Mouse (Mus musculus): ENCODE results near the gene Olfr1417. TPM values are rescaled to one million over a fixed set of nuclear protein-coding genes. Genes with fewer than 3 reads are reported as not detected.

Gene Olfr1417
- polyA plus RNA-seq, 1 experiment from 2014 or later, result not detected

GRCm38 (mm10) chr19:11807251-11807650, 31.8 kb downstream of the Olfr1417 start:
- DNase-seq (ENCODE audit: low spot score) (no peak), ATAC-seq (replicated peaks; ENCODE audit: low FRiP score, low TSS enrichment, low read depth) (no peak)
- no peak overlapping the region for H3K27ac ChIP-seq (ENCODE audit: low read depth)
- no peak overlapping the region for H3K4me2 ChIP-seq (ENCODE audit: low read length)
- no peak overlapping the region for H3K9ac ChIP-seq (ENCODE audit: low read length)
- 58% methylated on average over 2 of the region's 2 CpGs for WGBS
- no peaks in the 10 kb centered on the region for H3K9me3 ChIP-seq (ENCODE audit: control insufficient read depth, low read length)
- no peaks in the 10 kb centered on the region for H3K4me1 ChIP-seq (replicated peaks; ENCODE audit: control insufficient read depth, insufficient read depth, low read length)
- H3K4me3 ChIP-seq (ENCODE audit: low read depth, low read length), result no peak overlapping the region
- no peaks in the 10 kb centered on the region for H3K27me3 ChIP-seq (replicated peaks; ENCODE audit: control insufficient read depth, insufficient read depth, low read length)
- no peaks in the 10 kb centered on the region for H3K36me3 ChIP-seq (ENCODE audit: control insufficient read depth, insufficient read depth, low read length)

- Histone ChIP-seq H3K27me3 (replicated peaks; ENCODE audit: control insufficient read depth, insufficient read depth, low read length) (no peaks in the 10 kb centered on the region), H3K4me3 (ENCODE audit: low read depth, low read length) (no peak overlapping the region), H3K4me2 (ENCODE audit: low read length) (no peak overlapping the region), H3K9ac (ENCODE audit: low read length) (no peak overlapping the region), H3K36me3 (ENCODE audit: control insufficient read depth, insufficient read depth, low read length) (no peaks in the 10 kb centered on the region), H3K27ac (ENCODE audit: low read depth) (no peak overlapping the region), H3K4me1 (replicated peaks; ENCODE audit: control insufficient read depth, insufficient read depth, low read length) (no peaks in the 10 kb centered on the region), H3K9me3 (ENCODE audit: control insufficient read depth, low read length) (no peaks in the 10 kb centered on the region)
- 64% methylated on average over 1 of the region's 1 CpGs for WGBS
- DNase-seq (ENCODE audit: low spot score) (no peak), ATAC-seq (replicated peaks; ENCODE audit: low FRiP score, low TSS enrichment, low read depth) (no peak)
Observed at GRCm38 (mm10) chr19:11804423-11804822, 34.6 kb downstream of the Olfr1417 start.

GRCm38 (mm10) chr19:11800531-11801315, 38.3 kb downstream of the Olfr1417 start:
- ATAC-seq (replicated peaks; ENCODE audit: low FRiP score, low TSS enrichment, low read depth), result 0 out of 2 replicates have a peak, but pooled peaks have one; percentile 5
- 72% methylated on average over 8 of the region's 8 CpGs for WGBS
- no peak overlapping the region for H3K27ac ChIP-seq (ENCODE audit: low read depth)

GRCm38 (mm10) chr19:11794447-11794846, 44.6 kb downstream of the Olfr1417 start:
- WGBS, result 77% methylated on average over 6 of the region's 6 CpGs
- no peaks in the 10 kb centered on the region for H3K4me1 ChIP-seq (replicated peaks; ENCODE audit: control insufficient read depth, insufficient read depth, low read length)
- no peak overlapping the region for H3K27ac ChIP-seq (ENCODE audit: low read depth)
- H3K9ac ChIP-seq (ENCODE audit: low read length), result no peak overlapping the region
- no peak overlapping the region for H3K4me2 ChIP-seq (ENCODE audit: low read length)
- DNase-seq (ENCODE audit: low spot score) (no peak), ATAC-seq (replicated peaks; ENCODE audit: low FRiP score, low TSS enrichment, low read depth) (no peak)
- no peaks in the 10 kb centered on the region for H3K27me3 ChIP-seq (replicated peaks; ENCODE audit: control insufficient read depth, insufficient read depth, low read length)
- H3K4me3 ChIP-seq (ENCODE audit: low read depth, low read length), result no peak overlapping the region
- H3K36me3 ChIP-seq (ENCODE audit: control insufficient read depth, insufficient read depth, low read length), result no peaks in the 10 kb centered on the region
- no peaks in the 10 kb centered on the region for H3K9me3 ChIP-seq (ENCODE audit: control insufficient read depth, low read length)

More at GRCm38 (mm10) chr19:11800531-11801315, 38.3 kb downstream of the Olfr1417 start:
- Histone ChIP-seq H3K27me3 (replicated peaks; ENCODE audit: control insufficient read depth, insufficient read depth, low read length) (no peaks in the 10 kb centered on the region), H3K9me3 (ENCODE audit: control insufficient read depth, low read length) (no peaks in the 10 kb centered on the region), H3K36me3 (ENCODE audit: control insufficient read depth, insufficient read depth, low read length) (no peaks in the 10 kb centered on the region), H3K4me1 (replicated peaks; ENCODE audit: control insufficient read depth, insufficient read depth, low read length) (no peaks in the 10 kb centered on the region), H3K4me3 (ENCODE audit: low read depth, low read length) (no peak overlapping the region), H3K9ac (ENCODE audit: low read length) (no peak overlapping the region), H3K4me2 (ENCODE audit: low read length) (no peak overlapping the region)
- peak; percentile 55 for DNase-seq (ENCODE audit: low spot score)

- ATAC-seq (replicated peaks; ENCODE audit: low FRiP score, low TSS enrichment, low read depth), result no peak
- Histone ChIP-seq H3K4me1 (replicated peaks; ENCODE audit: control insufficient read depth, insufficient read depth, low read length) (no peaks in the 10 kb centered on the region), H3K9ac (ENCODE audit: low read length) (no peak overlapping the region), H3K4me2 (ENCODE audit: low read length) (no peak overlapping the region), H3K4me3 (ENCODE audit: low read depth, low read length) (no peak overlapping the region), H3K27me3 (replicated peaks; ENCODE audit: control insufficient read depth, insufficient read depth, low read length) (no peaks in the 10 kb centered on the region), H3K36me3 (ENCODE audit: control insufficient read depth, insufficient read depth, low read length) (no peaks in the 10 kb centered on the region), H3K9me3 (ENCODE audit: control insufficient read depth, low read length) (no peaks in the 10 kb centered on the region), H3K27ac (ENCODE audit: low read depth) (no peak overlapping the region)
- DNase-seq (ENCODE audit: low spot score), result no peak
- WGBS, result 73% methylated on average over 2 of the region's 2 CpGs
Observed at GRCm38 (mm10) chr19:11793741-11794359, 45.2 kb downstream of the Olfr1417 start.

GRCm38 (mm10) chr19:11791825-11792224, 47.2 kb downstream of the Olfr1417 start:
- no peak overlapping the region for H3K27ac ChIP-seq (ENCODE audit: low read depth)
- ATAC-seq (replicated peaks; ENCODE audit: low FRiP score, low TSS enrichment, low read depth), result no peak
- 69% methylated on average over 5 of the region's 5 CpGs for WGBS
- no peak overlapping the region for H3K4me3 ChIP-seq (ENCODE audit: low read depth, low read length)
- no peak overlapping the region for H3K4me2 ChIP-seq (ENCODE audit: low read length)
- H3K27me3 ChIP-seq (replicated peaks; ENCODE audit: control insufficient read depth, insufficient read depth, low read length), result no peaks in the 10 kb centered on the region
- DNase-seq (ENCODE audit: low spot score), result no peak
- no peaks in the 10 kb centered on the region for H3K4me1 ChIP-seq (replicated peaks; ENCODE audit: control insufficient read depth, insufficient read depth, low read length)
- no peak overlapping the region for H3K9ac ChIP-seq (ENCODE audit: low read length)
- H3K36me3 ChIP-seq (ENCODE audit: control insufficient read depth, insufficient read depth, low read length), result no peaks in the 10 kb centered on the region
- H3K9me3 ChIP-seq (ENCODE audit: control insufficient read depth, low read length), result no peaks in the 10 kb centered on the region

GRCm38 (mm10) chr19:11788876-11789275, 50.1 kb downstream of the Olfr1417 start:
- Histone ChIP-seq H3K27ac (ENCODE audit: low read depth) (no peak overlapping the region), H3K9ac (ENCODE audit: low read length) (no peak overlapping the region), H3K27me3 (replicated peaks; ENCODE audit: control insufficient read depth, insufficient read depth, low read length) (no peaks in the 10 kb centered on the region), H3K4me3 (ENCODE audit: low read depth, low read length) (no peak overlapping the region), H3K36me3 (ENCODE audit: control insufficient read depth, insufficient read depth, low read length) (peaks cover 6% of the 10 kb centered on the region; the same call in 1 of the 2 replicates), H3K4me1 (replicated peaks; ENCODE audit: control insufficient read depth, insufficient read depth, low read length) (no peaks in the 10 kb centered on the region), H3K9me3 (ENCODE audit: control insufficient read depth, low read length) (no peaks in the 10 kb centered on the region), H3K4me2 (ENCODE audit: low read length) (no peak overlapping the region)
- WGBS, result 74% methylated on average over 6 of the region's 6 CpGs
- ATAC-seq (replicated peaks; ENCODE audit: low FRiP score, low TSS enrichment, low read depth) (no peak), DNase-seq (ENCODE audit: low spot score) (no peak)

- Histone ChIP-seq H3K9me3 (ENCODE audit: control insufficient read depth, low read length) (no peaks in the 10 kb centered on the region), H3K27me3 (replicated peaks; ENCODE audit: control insufficient read depth, insufficient read depth, low read length) (no peaks in the 10 kb centered on the region), H3K27ac (ENCODE audit: low read depth) (no peak overlapping the region), H3K4me3 (ENCODE audit: low read depth, low read length) (no peak overlapping the region), H3K4me1 (replicated peaks; ENCODE audit: control insufficient read depth, insufficient read depth, low read length) (no peaks in the 10 kb centered on the region), H3K36me3 (ENCODE audit: control insufficient read depth, insufficient read depth, low read length) (peaks cover 6% of the 10 kb centered on the region; the same call in 1 of the 2 replicates), H3K4me2 (ENCODE audit: low read length) (no peak overlapping the region), H3K9ac (ENCODE audit: low read length) (no peak overlapping the region)
- no peak for DNase-seq (ENCODE audit: low spot score)
- 96% methylated on average over 6 of the region's 6 CpGs for WGBS
- ATAC-seq (replicated peaks; ENCODE audit: low FRiP score, low TSS enrichment, low read depth), result no peak
Observed at GRCm38 (mm10) chr19:11787826-11788225, 51.2 kb downstream of the Olfr1417 start.

All from intestine, embryonic 14.5 days (tissue).